Mouse (Mus musculus): ENCODE data around the gene Psma4. TPM values are rescaled to one million over a fixed set of nuclear protein-coding genes. Genes with fewer than 3 reads are reported as not detected.

The Psma4 gene
- 237 and 247 TPM in 2 replicates for polyA plus RNA-seq (2016; fragmentation: Nextera tagmentation; extraction: Ambion mirVana)

- Histone ChIP-seq H3K9me3 (replicated peaks) (no peaks in the 10 kb centered on the region), H3K27me3 (replicated peaks) (no peaks in the 10 kb centered on the region), H3K4me3 (peak within 1 kb of the TSS; percentile 79), H3K4me1 (replicated peaks) (peaks cover 10% of the 10 kb centered on the region), H3K36me3 (peaks cover 32% of the 10 kb centered on the region), H3K9ac (peak within 1 kb of the TSS; percentile 84), H3K27ac (ENCODE audit: poor library complexity, severe bottlenecking) (peak within 1 kb of the TSS; percentile 91), H3K4me2 (peak within 1 kb of the TSS; percentile 77)
- under 1% methylated on average over 64 of the region's 65 CpGs for WGBS
- ATAC-seq (ENCODE audit: insufficient number of reproducible peaks, low FRiP score) = peak; percentile 99
Observed at GRCm38 (mm10) chr9:54950575-54951321, at the start of gene Psma4, which contains the start of gene AY074887. Psma4 (plus strand) TSS chr9:54950790. AY074887 (minus strand) TSS chr9:54950998.

DNA sequence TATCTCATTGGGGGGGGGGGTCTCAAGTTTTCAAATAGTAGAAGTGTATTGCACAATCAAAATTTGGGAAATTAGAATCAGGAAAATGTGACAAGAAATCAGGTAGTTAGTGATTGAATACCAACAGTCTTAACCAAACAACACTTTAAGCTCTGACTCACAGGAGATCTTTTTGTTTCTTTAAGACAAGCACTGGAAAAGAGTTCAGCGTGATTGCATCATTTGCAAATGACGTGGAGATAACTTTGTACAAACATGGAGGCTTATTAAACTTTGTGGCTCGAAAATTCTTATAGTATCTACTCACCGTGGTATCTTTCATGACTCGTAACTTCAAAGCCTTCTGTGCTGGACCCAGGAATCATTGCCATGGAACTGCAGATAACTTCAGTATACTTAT is 41.1 kb upstream of the Psma4 start:
- 81% methylated on average over 5 of the region's 5 CpGs for WGBS
- H3K27ac ChIP-seq (ENCODE audit: poor library complexity, severe bottlenecking) = no peak overlapping the region
- ATAC-seq (ENCODE audit: insufficient number of reproducible peaks, low FRiP score) = no peak
- no peak overlapping the region for H3K9ac ChIP-seq
- H3K9me3 ChIP-seq (replicated peaks) = no peaks in the 10 kb centered on the region
- no peak overlapping the region for H3K4me2 ChIP-seq
- peaks cover 37% of the 10 kb centered on the region for H3K36me3 ChIP-seq
- H3K27me3 ChIP-seq (replicated peaks) = no peaks in the 10 kb centered on the region
- H3K4me3 ChIP-seq = no peak overlapping the region
- H3K4me1 ChIP-seq (replicated peaks) = no peaks in the 10 kb centered on the region

GRCm38 (mm10) chr9:54915576-54915975 is 35.0 kb upstream of the Psma4 start:
- peaks cover 4% of the 10 kb centered on the region; the same call in 1 of the 2 replicates for H3K9me3 ChIP-seq (replicated peaks)

GRCm38 (mm10) chr9:54916401-54916800 is 34.2 kb upstream of the Psma4 start:
- 67% methylated on average over 8 of the region's 8 CpGs for WGBS
- no peaks in the 10 kb centered on the region for H3K27me3 ChIP-seq (replicated peaks)
- no peak overlapping the region for H3K4me3 ChIP-seq
- H3K27ac ChIP-seq (ENCODE audit: poor library complexity, severe bottlenecking) = no peak overlapping the region
- peaks cover 3% of the 10 kb centered on the region for H3K36me3 ChIP-seq
- peaks cover 4% of the 10 kb centered on the region; the same call in 1 of the 2 replicates for H3K9me3 ChIP-seq (replicated peaks)
- H3K9ac ChIP-seq = no peak overlapping the region
- 0 out of 2 replicates have a peak, but pooled peaks cover 4% of the 10 kb centered on the region for H3K4me1 ChIP-seq (replicated peaks)
- peak; percentile 10; the same call in 1 of the 2 replicates for ATAC-seq (ENCODE audit: insufficient number of reproducible peaks, low FRiP score)
- H3K4me2 ChIP-seq = peak overlapping the region; percentile 93

More at GRCm38 (mm10) chr9:54915576-54915975, 35.0 kb upstream of the Psma4 start:
- Histone ChIP-seq H3K4me1 (replicated peaks) (0 out of 2 replicates have a peak, but pooled peaks cover 4% of the 10 kb centered on the region), H3K4me2 (no peak overlapping the region), H3K9ac (no peak overlapping the region), H3K36me3 (peaks cover 3% of the 10 kb centered on the region), H3K27me3 (replicated peaks) (no peaks in the 10 kb centered on the region), H3K27ac (ENCODE audit: poor library complexity, severe bottlenecking) (no peak overlapping the region), H3K4me3 (no peak overlapping the region)
- ATAC-seq (ENCODE audit: insufficient number of reproducible peaks, low FRiP score) = no peak
- WGBS = 70% methylated on average over 7 of the region's 7 CpGs

GRCm38 (mm10) chr9:54917010-54917677 is 33.4 kb upstream of the Psma4 start, which contains the start of gene Hykk:
Hykk (plus strand) TSS chr9:54917283.
- Histone ChIP-seq H3K36me3 (peaks cover 2% of the 10 kb centered on the region; the same call in 1 of the 2 replicates), H3K27ac (ENCODE audit: poor library complexity, severe bottlenecking) (peak within 1 kb of the TSS; percentile 15; the same call in 1 of the 2 replicates), H3K27me3 (replicated peaks) (no peaks in the 10 kb centered on the region), H3K9ac (peak within 1 kb of the TSS; percentile 86), H3K9me3 (replicated peaks) (peaks cover 4% of the 10 kb centered on the region; the same call in 1 of the 2 replicates), H3K4me2 (peak within 1 kb of the TSS; percentile 93), H3K4me1 (replicated peaks) (0 out of 2 replicates have a peak, but pooled peaks cover 4% of the 10 kb centered on the region), H3K4me3 (peak within 1 kb of the TSS; percentile 82)
- peak; percentile 99 for ATAC-seq (ENCODE audit: insufficient number of reproducible peaks, low FRiP score)
- under 1% methylated on average over 34 of the region's 34 CpGs for WGBS

GRCm38 (mm10) chr9:54918191-54918590 is 32.4 kb upstream of the Psma4 start:
- ATAC-seq (ENCODE audit: insufficient number of reproducible peaks, low FRiP score) = no peak
- 57% methylated on average over 2 of the region's 2 CpGs for whole genome bisulfite sequencing
- H3K36me3 ChIP-seq = peaks cover 9% of the 10 kb centered on the region
- H3K27ac ChIP-seq (ENCODE audit: poor library complexity, severe bottlenecking) = no peak overlapping the region
- H3K4me2 ChIP-seq = no peak overlapping the region
- no peak overlapping the region for H3K9ac ChIP-seq
- 0 out of 2 replicates have a peak, but pooled peaks cover 4% of the 10 kb centered on the region for H3K4me1 ChIP-seq (replicated peaks)
- H3K27me3 ChIP-seq (replicated peaks) = no peaks in the 10 kb centered on the region
- H3K4me3 ChIP-seq = no peak overlapping the region
- H3K9me3 ChIP-seq (replicated peaks) = peaks cover 4% of the 10 kb centered on the region; the same call in 1 of the 2 replicates

DNA sequence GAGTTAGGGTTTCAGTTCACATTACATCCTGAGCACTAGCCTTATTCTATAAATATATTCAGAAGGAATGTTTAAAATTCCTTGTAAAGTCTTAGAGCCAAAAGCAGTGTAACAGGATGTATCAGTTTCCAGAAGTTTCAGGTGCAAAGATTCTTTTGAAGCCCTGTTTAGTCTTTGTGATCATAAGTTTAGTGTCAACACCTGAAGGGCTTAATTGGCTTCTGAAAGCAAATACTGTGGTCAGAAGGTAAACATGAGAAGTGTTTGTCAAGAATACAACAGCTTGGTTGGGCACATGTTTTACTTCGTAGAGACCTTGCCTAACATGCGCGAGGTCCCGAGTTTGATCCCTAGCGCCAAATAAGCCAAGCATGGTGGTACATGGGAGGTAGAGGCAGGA is 31.8 kb upstream of the Psma4 start:
- WGBS = 92% methylated on average over 5 of the region's 5 CpGs
- Histone ChIP-seq H3K9me3 (replicated peaks) (peaks cover 4% of the 10 kb centered on the region; the same call in 1 of the 2 replicates), H3K4me3 (no peak overlapping the region), H3K9ac (no peak overlapping the region), H3K4me1 (replicated peaks) (0 out of 2 replicates have a peak, but pooled peaks cover 4% of the 10 kb centered on the region), H3K27ac (ENCODE audit: poor library complexity, severe bottlenecking) (no peak overlapping the region), H3K27me3 (replicated peaks) (no peaks in the 10 kb centered on the region), H3K4me2 (no peak overlapping the region), H3K36me3 (peaks cover 9% of the 10 kb centered on the region)
- ATAC-seq (ENCODE audit: insufficient number of reproducible peaks, low FRiP score) = no peak

- no peak for ATAC-seq (ENCODE audit: insufficient number of reproducible peaks, low FRiP score)
- H3K27me3 ChIP-seq (replicated peaks) = no peaks in the 10 kb centered on the region
- H3K27ac ChIP-seq (ENCODE audit: poor library complexity, severe bottlenecking) = no peak overlapping the region
- no peak overlapping the region for H3K9ac ChIP-seq
- 58% methylated on average over 4 of the region's 4 CpGs for WGBS
- H3K4me3 ChIP-seq = no peak overlapping the region
- peaks cover 9% of the 10 kb centered on the region for H3K36me3 ChIP-seq
- 0 out of 2 replicates have a peak, but pooled peaks cover 4% of the 10 kb centered on the region for H3K4me1 ChIP-seq (replicated peaks)
- H3K4me2 ChIP-seq = no peak overlapping the region
- H3K9me3 ChIP-seq (replicated peaks) = peaks cover 4% of the 10 kb centered on the region; the same call in 1 of the 2 replicates
Observed at GRCm38 (mm10) chr9:54919946-54920345, 30.6 kb upstream of the Psma4 start.

DNA sequence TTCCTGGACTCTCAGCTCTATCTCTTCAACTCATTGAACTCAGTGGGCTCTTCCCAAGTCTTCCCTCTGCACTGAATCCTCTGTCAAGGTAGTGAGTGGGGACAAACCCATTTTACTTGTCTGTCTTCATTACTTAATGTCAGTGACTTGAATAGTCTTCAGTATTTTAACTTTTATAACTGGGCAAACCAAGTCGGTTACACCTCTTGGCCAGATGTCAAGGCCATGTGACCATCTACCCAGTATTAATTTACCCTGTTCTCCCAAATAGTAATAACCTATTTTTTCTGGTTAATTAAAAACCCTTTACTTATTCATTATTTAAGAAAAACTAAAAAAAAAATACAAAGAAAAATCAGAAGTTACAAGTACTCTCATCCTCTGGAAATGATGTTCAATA is 19.8 kb upstream of the Psma4 start:
- Histone ChIP-seq H3K36me3 (no peaks in the 10 kb centered on the region), H3K4me1 (replicated peaks) (no peaks in the 10 kb centered on the region), H3K4me3 (no peak overlapping the region), H3K27me3 (replicated peaks) (no peaks in the 10 kb centered on the region), H3K9ac (no peak overlapping the region), H3K27ac (ENCODE audit: poor library complexity, severe bottlenecking) (no peak overlapping the region), H3K4me2 (no peak overlapping the region), H3K9me3 (replicated peaks) (no peaks in the 10 kb centered on the region)
- 75% methylated on average over 1 of the region's 1 CpGs for WGBS
- no peak for ATAC-seq (ENCODE audit: insufficient number of reproducible peaks, low FRiP score)

DNA sequence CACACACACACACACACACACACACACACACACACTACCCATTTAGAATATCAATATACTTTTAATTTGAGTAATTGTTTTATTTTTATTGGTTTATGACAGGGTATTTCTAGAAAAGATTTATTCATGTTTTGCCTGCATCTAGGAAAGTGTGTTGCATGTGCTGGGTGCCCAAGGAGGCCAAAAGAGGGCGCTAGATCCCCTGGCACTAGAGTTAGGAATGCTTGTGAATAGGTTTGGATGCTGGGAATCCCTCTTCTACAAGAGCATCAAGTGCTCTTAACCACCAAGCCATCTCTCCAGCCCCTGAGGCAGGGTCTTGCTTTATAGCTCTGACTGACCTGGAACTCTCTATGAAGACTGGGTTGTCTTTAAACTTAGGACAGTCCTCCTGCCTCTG is 18.8 kb upstream of the Psma4 start:
- 5% methylated on average over 1 of the region's 1 CpGs for WGBS
- H3K27me3 ChIP-seq (replicated peaks) = no peaks in the 10 kb centered on the region
- no peak for ATAC-seq (ENCODE audit: insufficient number of reproducible peaks, low FRiP score)

DNA sequence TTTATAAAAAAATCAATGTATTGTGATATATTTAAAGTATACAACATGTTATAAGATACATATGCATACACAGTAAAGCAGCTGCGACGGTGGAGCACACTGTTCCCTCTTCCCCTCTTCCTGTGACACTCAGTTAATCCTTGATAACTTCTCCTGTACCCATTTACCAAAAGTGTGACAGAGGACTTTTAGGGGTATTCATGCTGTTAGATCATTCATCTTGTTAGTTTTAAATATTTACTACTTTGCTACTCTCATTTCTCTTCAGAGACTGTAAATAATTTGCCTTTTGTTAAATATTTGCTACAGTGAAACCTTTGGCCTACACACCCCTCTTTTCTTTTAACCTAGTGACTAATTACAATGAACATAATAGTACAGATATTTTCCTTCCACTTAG is 18.2 kb upstream of the Psma4 start:
- Histone ChIP-seq H3K36me3 (no peaks in the 10 kb centered on the region), H3K9me3 (replicated peaks) (no peaks in the 10 kb centered on the region), H3K4me3 (no peak overlapping the region), H3K27me3 (replicated peaks) (no peaks in the 10 kb centered on the region), H3K27ac (ENCODE audit: poor library complexity, severe bottlenecking) (no peak overlapping the region), H3K4me2 (no peak overlapping the region), H3K4me1 (replicated peaks) (no peaks in the 10 kb centered on the region), H3K9ac (no peak overlapping the region)
- 70% methylated on average over 2 of the region's 2 CpGs for WGBS
- ATAC-seq (ENCODE audit: insufficient number of reproducible peaks, low FRiP score) = no peak

More for the DNA sequence above, 18.8 kb upstream of the Psma4 start:
- no peaks in the 10 kb centered on the region for H3K4me1 ChIP-seq (replicated peaks)
- no peak overlapping the region for H3K4me2 ChIP-seq
- no peak overlapping the region for H3K4me3 ChIP-seq
- no peaks in the 10 kb centered on the region for H3K36me3 ChIP-seq
- H3K9ac ChIP-seq = no peak overlapping the region
- H3K9me3 ChIP-seq (replicated peaks) = no peaks in the 10 kb centered on the region
- no peak overlapping the region for H3K27ac ChIP-seq (ENCODE audit: poor library complexity, severe bottlenecking)

Measured in heart, embryonic 12.5 days (tissue).